Mouse (Mus musculus) liver, embryonic 14.5 days (tissue): ENCODE results near the gene Pafah1b2. TPM values are rescaled to one million over a fixed set of nuclear protein-coding genes. Genes with fewer than 3 reads are reported as not detected.

ENCODE experiments used
- ATAC-seq: fragments of 200-750 bp; cut with Nextera tagmentation; 2 replicates; pipeline ENCODE4 v1.8.0; 2017; ENCODE audit warnings: moderate number of reproducible peaks, mild to moderate bottlenecking, moderate library complexity; ENCODE audit not compliant: insufficient read depth
- DNase-seq, 3 experiments: peaks; one replicate each; pipeline ENCODE4 v3.0.0-alpha.2; 2012 to 2013; ENCODE audit warnings: low read depth in 3 of 3, low spot score in 3 of 3
- H3K27ac ChIP-seq: fragments of 300-500 bp; sonication (generic); 2 replicates; pipeline ENCODE4 v1.5.1; 2014; ENCODE audit warnings: moderate library complexity, mild to moderate bottlenecking, control low read depth, inconsistent platforms
- H3K27me3 ChIP-seq: fragments of 300-500 bp; sonication (generic); 2 replicates; pipeline ENCODE4 v1.6.1; 2014; ENCODE audit warnings: mild to moderate bottlenecking, low read length, moderate library complexity; ENCODE audit not compliant: control insufficient read depth, insufficient read depth
- H3K36me3 ChIP-seq: fragments of 300-500 bp; sonication (generic); replicated peaks from 2 replicates; pipeline ENCODE4 v1.6.1; 2014; ENCODE audit warnings: low read depth; ENCODE audit not compliant: control insufficient read depth, insufficient read depth
- H3K4me1 ChIP-seq, 2 experiments: fragments of 200-500 bp in 1 of 2; fragments of 300-500 bp in 1 of 2; sonication (generic) in 1 of 2; replicated peaks; 2 replicates each; pipeline ENCODE4 v1.6.1; 2012 to 2014; ENCODE audit warnings: antibody characterized with exemption in 1 of 2, inconsistent platforms in 1 of 2, low read length in 1 of 2; ENCODE audit not compliant: control insufficient read depth in 2 of 2, insufficient read depth in 2 of 2
- H3K4me2 ChIP-seq: fragments of 300-500 bp; sonication (generic); 2 replicates; pipeline ENCODE4 v1.6.1; 2014; ENCODE audit warnings: low read depth, mild to moderate bottlenecking, control low read depth, moderate library complexity
- H3K4me3 ChIP-seq, 2 experiments: fragments of 200-500 bp in 1 of 2; fragments of 300-500 bp in 1 of 2; sonication (generic) in 1 of 2; 2 replicates each; pipeline ENCODE4 v1.5.1; 2012 to 2014; ENCODE audit warnings: low read depth in 2 of 2, low read length in 2 of 2, mild to moderate bottlenecking in 2 of 2, control low read depth in 1 of 2, inconsistent platforms in 1 of 2, moderate library complexity in 1 of 2; ENCODE audit not compliant: insufficient read depth in 1 of 2
- H3K9ac ChIP-seq: fragments of 300-500 bp; sonication (generic); replicated peaks from 2 replicates; pipeline ENCODE4 v1.6.1; 2014; ENCODE audit warnings: mild to moderate bottlenecking, control low read depth, moderate library complexity
- H3K9me3 ChIP-seq: fragments of 300-500 bp; sonication (generic); 2 replicates; pipeline ENCODE4 v1.6.1; 2016; ENCODE audit warnings: low read length, mixed read lengths; ENCODE audit not compliant: control insufficient read depth
- CTCF ChIP-seq: IDR thresholded peaks from 2 replicates; pipeline ENCODE4 v1.5.1; 2016; ENCODE audit warnings: antibody characterized with exemption, low read depth, control low read depth
- EP300 ChIP-seq: IDR thresholded peaks from 2 replicates; pipeline ENCODE4 v1.6.1; 2016; ENCODE audit warnings: antibody characterized with exemption, low read depth
- WGBS: fragments of 180-500 bp; shearing (Covaris S2); extraction: QIAGEN DNeasy Blood & Tissue Kit; methylation state at CpG from one replicate; pipeline ENCODE4 v1.1.7; 2014; ENCODE audit not compliant: insufficient replicate concordance; 5-methylcytosine and 5-hydroxymethylcytosine counted together
- polyA plus RNA-seq, 2 experiments: library from polyadenylated mRNA; depleted of rRNA in 1 of 2; stranded (reverse) in 1 of 2; unstranded in 1 of 2; fragments of >200 nt; fragmentation: Nextera tagmentation in 1 of 2; extraction: Ambion mirVana in 1 of 2; gene quantifications; 2 replicates each; pipeline versions ENCODE4 v1.2.1 to v1.2.3; 2012 to 2014

Gene Pafah1b2
- polyA plus RNA-seq, 2 experiments: 23.1 to 59.6 TPM

DNA sequence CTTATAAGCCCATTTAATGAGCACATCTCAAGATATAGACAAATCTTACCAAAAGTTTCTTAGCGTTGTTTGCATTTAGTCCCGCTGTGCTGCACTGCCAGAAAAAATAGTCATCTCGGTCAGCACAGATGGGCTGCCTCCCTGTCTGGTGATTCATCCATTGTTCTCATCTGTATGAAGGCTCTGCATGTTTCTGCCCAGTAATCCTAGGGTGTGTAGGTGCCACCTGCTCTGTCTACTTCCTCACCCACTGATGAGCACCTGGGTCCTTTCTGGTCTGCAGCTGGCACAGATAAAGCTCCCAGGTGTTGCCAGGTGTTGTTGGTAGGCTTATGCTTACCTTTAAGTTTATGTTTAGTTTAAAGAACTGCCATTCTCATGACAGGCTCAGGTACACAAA lies 29.9 kb upstream of the Pafah1b2 start:
- no peaks in the 10 kb centered on the region for H3K27me3 ChIP-seq
- no peak overlapping the region for H3K9ac ChIP-seq
- 79% methylated on average over 3 of the region's 3 CpGs for WGBS
- TF ChIP-seq EP300: no peak
- no peak for TF ChIP-seq CTCF
- no peak overlapping the region for H3K27ac ChIP-seq
- DNase-seq: no peak
- H3K4me2 ChIP-seq: no peak overlapping the region
- no peaks in the 10 kb centered on the region for H3K4me1 ChIP-seq
- no peak overlapping the region for H3K4me3 ChIP-seq
- no peaks in the 10 kb centered on the region for H3K9me3 ChIP-seq
- no peak for ATAC-seq
- no peaks in the 10 kb centered on the region for H3K36me3 ChIP-seq

- no peak for DNase-seq
- H3K36me3 ChIP-seq: no peaks in the 10 kb centered on the region
- H3K9me3 ChIP-seq: no peaks in the 10 kb centered on the region
- no peak for ATAC-seq
- H3K27me3 ChIP-seq: no peaks in the 10 kb centered on the region
- H3K4me2 ChIP-seq: no peak overlapping the region
- no peaks in the 10 kb centered on the region for H3K4me1 ChIP-seq
- no peak overlapping the region for H3K27ac ChIP-seq
- TF ChIP-seq EP300 (no peak), CTCF (no peak)
- H3K9ac ChIP-seq: no peak overlapping the region
- H3K4me3 ChIP-seq: no peak overlapping the region
- 50% methylated on average over 2 of the region's 2 CpGs for WGBS
Measured at GRCm38 (mm10) chr9:46041186-46041585, 28.7 kb upstream of the Pafah1b2 start.

DNA sequence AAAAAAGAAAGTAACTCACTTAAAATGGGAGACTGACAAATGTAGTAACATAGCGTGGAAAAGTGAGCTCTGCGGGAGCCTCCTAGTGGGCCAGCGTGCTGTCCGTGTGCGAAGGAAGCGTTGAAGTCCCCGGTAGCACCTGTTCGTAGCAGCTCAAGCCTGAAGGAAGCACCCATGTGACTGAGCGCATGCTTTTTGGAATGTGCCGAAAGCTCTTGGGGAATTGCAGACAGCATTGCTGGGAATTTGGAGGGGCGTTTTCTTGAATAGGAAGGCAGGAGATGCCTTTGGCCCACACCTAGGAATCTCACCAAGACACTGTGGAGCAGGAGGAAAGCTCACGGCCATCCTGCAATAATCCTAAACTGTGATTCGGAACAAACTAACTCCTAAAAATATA lies 26.3 kb upstream of the Pafah1b2 start:
- H3K27me3 ChIP-seq: no peaks in the 10 kb centered on the region
- DNase-seq (no peak), ATAC-seq (no peak)
- no peak overlapping the region for H3K4me2 ChIP-seq
- H3K4me3 ChIP-seq: no peak overlapping the region
- H3K27ac ChIP-seq: no peak overlapping the region
- TF ChIP-seq CTCF: no peak
- TF ChIP-seq EP300: no peak
- 89% methylated on average over 13 of the region's 13 CpGs for WGBS
- H3K9ac ChIP-seq: no peak overlapping the region
- no peaks in the 10 kb centered on the region for H3K9me3 ChIP-seq
- no peaks in the 10 kb centered on the region for H3K36me3 ChIP-seq
- H3K4me1 ChIP-seq: no peaks in the 10 kb centered on the region

GRCm38 (mm10) chr9:46036881-46037280 lies 24.4 kb upstream of the Pafah1b2 start:
- Histone ChIP-seq H3K4me3 (no peak overlapping the region), H3K27me3 (no peaks in the 10 kb centered on the region), H3K9me3 (no peaks in the 10 kb centered on the region), H3K27ac (no peak overlapping the region), H3K9ac (no peak overlapping the region), H3K4me2 (no peak overlapping the region), H3K36me3 (no peaks in the 10 kb centered on the region), H3K4me1 (0 out of 4 replicates have a peak, but pooled peaks cover 0 to 6% of the 10 kb centered on the region in 2 experiments)
- no peak for DNase-seq
- 84% methylated on average over 8 of the region's 8 CpGs for WGBS
- TF ChIP-seq EP300 (no peak), CTCF (no peak)
- ATAC-seq: no peak

GRCm38 (mm10) chr9:46035290-46035871 lies 22.9 kb upstream of the Pafah1b2 start:
- no peak for DNase-seq
- WGBS: 70% methylated on average over 9 of the region's 9 CpGs

More at GRCm38 (mm10) chr9:46035290-46035871, 22.9 kb upstream of the Pafah1b2 start:
- H3K4me3 ChIP-seq: no peak overlapping the region
- no peaks in the 10 kb centered on the region for H3K9me3 ChIP-seq
- H3K27ac ChIP-seq: no peak overlapping the region
- no peak overlapping the region for H3K9ac ChIP-seq
- no peak overlapping the region for H3K4me2 ChIP-seq
- TF ChIP-seq CTCF: no peak
- TF ChIP-seq EP300: no peak
- H3K4me1 ChIP-seq: 0 out of 4 replicates have a peak, but pooled peaks cover 0 to 6% of the 10 kb centered on the region in 2 experiments
- ATAC-seq: no peak
- no peaks in the 10 kb centered on the region for H3K36me3 ChIP-seq
- no peaks in the 10 kb centered on the region for H3K27me3 ChIP-seq
